Mouse (Mus musculus): Measurements from ENCODE around the gene Pcbd1. TPM values are rescaled to one million over a fixed set of nuclear protein-coding genes. Genes with fewer than 3 reads are reported as not detected.

The Pcbd1 gene
- polyA plus RNA-seq (2012), result 5.3 and 5.7 TPM in 2 replicates

GRCm38 (mm10) chr10:61089170-61090142, at the start of gene Pcbd1:
Gene Pcbd1 (plus strand): TSS chr10:61089331.

Other genes with a start within 250 kb of the Pcbd1 start
- gene Sgpl1, start 58.4 kb downstream of the Pcbd1 start, polyA plus RNA-seq (2012), result 10.4 and 12.5 TPM in 2 replicates
- gene Tbata, start 82.6 kb downstream of the Pcbd1 start, polyA plus RNA-seq (2012), result not detected in 2 replicates
- gene Adamts14, start 184.1 kb downstream of the Pcbd1 start, polyA plus RNA-seq (2012), result 0.91 and 1.8 TPM in 2 replicates
- 0.43 and 0.73 TPM in 2 replicates for gene Prf1, start 208.5 kb downstream of the Pcbd1 start, polyA plus RNA-seq (2012)

Data from megakaryocyte-erythroid progenitor cell, adult 5 weeks (primary cell).